Mouse (Mus musculus) spleen, adult 2 months (tissue): ENCODE data around the gene Klf1.

Experiments used
- CTCF ChIP-seq: fragments of 200-500 bp; IDR thresholded peaks from 2 replicates; pipeline ENCODE4 v1.5.1; 2011; ENCODE audit warnings: mild to moderate bottlenecking, inconsistent platforms; ENCODE audit not compliant: insufficient read depth, insufficient read length, insufficient replicate concordance; ENCODE audit errors: extremely low read depth
- POLR2A ChIP-seq: fragments of 200-500 bp; IDR thresholded peaks from 2 replicates; pipeline ENCODE4 v1.6.1; 2011; ENCODE audit warnings: low read depth, low read length, inconsistent platforms

GRCm38 (mm10) chr8:84902367-84902919 is 715 bp downstream of the Klf1 start:
- TF ChIP-seq CTCF (no peak), POLR2A (no peak)
